Mouse (Mus musculus) neural tube, embryonic 11.5 days (tissue): Measurements from ENCODE around the gene Rtkn2. TPM values are rescaled to one million over a fixed set of nuclear protein-coding genes. Genes with fewer than 3 reads are reported as not detected.
"Not testable (repeated sequence)": the region's sequence is repeated elsewhere in the genome, so short reads cannot be mapped to it uniquely, and the experiment has no call there.

Experiments
- ATAC-seq: fragments of 200-750 bp; cut with Nextera tagmentation; 2 replicates; pipeline ENCODE4 v1.8.0; 2017; ENCODE audit warnings: moderate number of reproducible peaks, mild to moderate bottlenecking, moderate TSS enrichment, moderate library complexity; ENCODE audit not compliant: insufficient read depth, low FRiP score, low TSS enrichment
- DNase-seq: peaks from one replicate; pipeline ENCODE4 v3.0.0-alpha.2; 2015; ENCODE audit warnings: low spot score
- H3K27ac ChIP-seq: fragments of 300-500 bp; sonication (generic); 2 replicates; pipeline ENCODE4 v1.5.1; 2014; ENCODE audit warnings: low read depth, mild to moderate bottlenecking, low read length
- H3K27me3 ChIP-seq: fragments of 300-500 bp; sonication (generic); 2 replicates; pipeline ENCODE4 v1.6.1; 2014; ENCODE audit warnings: mild to moderate bottlenecking, low read length, mixed read lengths; ENCODE audit not compliant: control insufficient read depth, insufficient read depth
- H3K36me3 ChIP-seq: fragments of 300-500 bp; sonication (generic); 2 replicates; pipeline ENCODE4 v1.6.1; 2014; ENCODE audit warnings: mild to moderate bottlenecking, low read length, moderate library complexity, mixed read lengths; ENCODE audit not compliant: control insufficient read depth, insufficient read depth
- H3K4me1 ChIP-seq: fragments of 300-500 bp; sonication (generic); 2 replicates; pipeline ENCODE4 v1.6.1; 2014; ENCODE audit warnings: low read length, mixed read lengths; ENCODE audit not compliant: control insufficient read depth, insufficient read depth
- H3K4me2 ChIP-seq: fragments of 300-500 bp; sonication (generic); 2 replicates; pipeline ENCODE4 v1.6.1; 2014; ENCODE audit warnings: low read depth, mild to moderate bottlenecking, moderate library complexity
- H3K4me3 ChIP-seq: fragments of 300-500 bp; sonication (generic); 2 replicates; pipeline ENCODE4 v1.5.1; 2014; ENCODE audit warnings: low read depth, low read length
- H3K9ac ChIP-seq: fragments of 300-500 bp; sonication (generic); 2 replicates; pipeline ENCODE4 v1.6.1; 2014; ENCODE audit warnings: mild to moderate bottlenecking, low read length
- H3K9me3 ChIP-seq: fragments of 300-500 bp; sonication (generic); 2 replicates; pipeline ENCODE4 v1.6.1; 2016; ENCODE audit warnings: low read length; ENCODE audit not compliant: control insufficient read depth
- WGBS: fragments of 180-500 bp; shearing (Covaris S2); extraction: QIAGEN DNeasy Blood & Tissue Kit; methylation state at CpG from one replicate; pipeline ENCODE4 v1.1.7; 2014; 5-methylcytosine and 5-hydroxymethylcytosine counted together
- polyA plus RNA-seq: library from polyadenylated mRNA; unstranded; fragments of >200 nt; fragmentation: Nextera tagmentation; extraction: Ambion mirVana; gene quantifications from 2 replicates; pipeline ENCODE4 v1.2.1, GENCODE M21; 2014

The Rtkn2 gene
- polyA plus RNA-seq, 1 experiment from 2014 or later = 15.1 TPM

- ATAC-seq (no peak), DNase-seq (no peak)
- no peak overlapping the region for H3K9ac ChIP-seq
- no peak overlapping the region for H3K4me2 ChIP-seq
- peaks cover 13% of the 10 kb centered on the region for H3K36me3 ChIP-seq
- H3K4me3 ChIP-seq = no peak overlapping the region
- WGBS = 92% methylated on average over 19 of the region's 19 CpGs
- H3K9me3 ChIP-seq = no peaks in the 10 kb centered on the region
- H3K27me3 ChIP-seq = no peaks in the 10 kb centered on the region
- no peak overlapping the region for H3K27ac ChIP-seq
- H3K4me1 ChIP-seq = no peaks in the 10 kb centered on the region
These were observed 118.7 kb downstream of the Rtkn2 start for GRCm38 (mm10) chr10:68097821-68098675.

- H3K9ac ChIP-seq, H3K4me2 ChIP-seq, H3K27me3 ChIP-seq, DNase-seq, H3K4me3 ChIP-seq, H3K4me1 ChIP-seq, ATAC-seq, H3K27ac ChIP-seq, H3K9me3 ChIP-seq: not testable (repeated sequence)
- WGBS = 92% methylated on average over 7 of the region's 7 CpGs
- H3K36me3 ChIP-seq = peaks cover 13% of the 10 kb centered on the region
These were observed 120.4 kb downstream of the Rtkn2 start for GRCm38 (mm10) chr10:68099801-68100200.

GRCm38 (mm10) chr10:68100506-68100905 is 121.1 kb downstream of the Rtkn2 start:
- H3K4me3 ChIP-seq = no peak overlapping the region
- DNase-seq = no peak
- no peak overlapping the region for H3K9ac ChIP-seq
- no peaks in the 10 kb centered on the region for H3K27me3 ChIP-seq
- peaks cover 13% of the 10 kb centered on the region for H3K36me3 ChIP-seq
- ATAC-seq = no peak
- no peak overlapping the region for H3K27ac ChIP-seq
- WGBS = 73% methylated on average over 8 of the region's 8 CpGs
- H3K4me1 ChIP-seq = peaks cover 6% of the 10 kb centered on the region; the same call in 1 of the 2 replicates
- no peaks in the 10 kb centered on the region for H3K9me3 ChIP-seq
- no peak overlapping the region for H3K4me2 ChIP-seq

- Histone ChIP-seq H3K4me2 (no peak overlapping the region), H3K4me1 (peaks cover 13% of the 10 kb centered on the region), H3K27me3 (no peaks in the 10 kb centered on the region), H3K36me3 (peaks cover 13% of the 10 kb centered on the region), H3K9me3 (no peaks in the 10 kb centered on the region), H3K9ac (no peak overlapping the region), H3K27ac (no peak overlapping the region), H3K4me3 (no peak overlapping the region)
- ATAC-seq (no peak), DNase-seq (no peak)
- WGBS = 84% methylated on average over 4 of the region's 4 CpGs
These were observed 121.9 kb downstream of the Rtkn2 start for GRCm38 (mm10) chr10:68101251-68101650.

- peaks cover 6% of the 10 kb centered on the region for H3K36me3 ChIP-seq
These were observed 123.2 kb downstream of the Rtkn2 start for GRCm38 (mm10) chr10:68102566-68102965.

GRCm38 (mm10) chr10:68103078-68103855 is 123.9 kb downstream of the Rtkn2 start:
- DNase-seq (no peak), ATAC-seq (no peak)
- H3K4me2 ChIP-seq = no peak overlapping the region
- WGBS = 84% methylated on average over 6 of the region's 6 CpGs
- H3K4me1 ChIP-seq = peaks cover 23% of the 10 kb centered on the region
- no peaks in the 10 kb centered on the region; the same call in 1 of the 2 replicates for H3K36me3 ChIP-seq
- no peak overlapping the region for H3K27ac ChIP-seq
- no peak overlapping the region for H3K4me3 ChIP-seq
- no peaks in the 10 kb centered on the region for H3K9me3 ChIP-seq
- H3K9ac ChIP-seq = no peak overlapping the region
- no peaks in the 10 kb centered on the region for H3K27me3 ChIP-seq

More at GRCm38 (mm10) chr10:68102566-68102965, 123.2 kb downstream of the Rtkn2 start:
- no peaks in the 10 kb centered on the region for H3K9me3 ChIP-seq
- no peak overlapping the region for H3K4me2 ChIP-seq
- 94% methylated on average over 6 of the region's 6 CpGs for WGBS
- ATAC-seq (no peak), DNase-seq (no peak)
- H3K4me1 ChIP-seq = peaks cover 23% of the 10 kb centered on the region
- no peak overlapping the region for H3K9ac ChIP-seq
- no peak overlapping the region for H3K27ac ChIP-seq
- no peaks in the 10 kb centered on the region for H3K27me3 ChIP-seq
- H3K4me3 ChIP-seq = no peak overlapping the region

- Histone ChIP-seq H3K36me3 (no peaks in the 10 kb centered on the region; the same call in 1 of the 2 replicates), H3K27me3 (no peaks in the 10 kb centered on the region), H3K9ac (no peak overlapping the region), H3K27ac (no peak overlapping the region), H3K4me3 (no peak overlapping the region), H3K4me2 (no peak overlapping the region), H3K9me3 (no peaks in the 10 kb centered on the region), H3K4me1 (peaks cover 23% of the 10 kb centered on the region)
- no peak for DNase-seq
- no peak for ATAC-seq
- 77% methylated on average over 5 of the region's 5 CpGs for WGBS
These were observed 124.6 kb downstream of the Rtkn2 start for GRCm38 (mm10) chr10:68103988-68104387.

GRCm38 (mm10) chr10:68104481-68104880 is 125.1 kb downstream of the Rtkn2 start:
- H3K27me3 ChIP-seq = no peaks in the 10 kb centered on the region
- peaks cover 23% of the 10 kb centered on the region for H3K4me1 ChIP-seq
- no peaks in the 10 kb centered on the region for H3K9me3 ChIP-seq
- no peaks in the 10 kb centered on the region; the same call in 1 of the 2 replicates for H3K36me3 ChIP-seq
- H3K9ac ChIP-seq = no peak overlapping the region
- WGBS = 15% methylated on average over 2 of the region's 2 CpGs
- no peak for DNase-seq
- H3K27ac ChIP-seq = no peak overlapping the region
- no peak for ATAC-seq
- H3K4me3 ChIP-seq = no peak overlapping the region
- no peak overlapping the region for H3K4me2 ChIP-seq
